Mouse (Mus musculus): ENCODE results near the gene Sufu. TPM values are rescaled to one million over a fixed set of nuclear protein-coding genes. Genes with fewer than 3 reads are reported as not detected.
A peak's percentile ranks its signal among the peaks of the same experiment; 100 is the strongest.

The Sufu gene
- 21.8 and 27.8 TPM in 2 replicates for polyA plus RNA-seq (2014; fragmentation: Nextera tagmentation; extraction: Ambion mirVana)

- Histone ChIP-seq H3K9ac (ENCODE audit: low read length) (peak within 1 kb of the TSS; percentile 85), H3K36me3 (ENCODE audit: control insufficient read depth, insufficient read depth, low read length) (peaks cover 10% of the 10 kb centered on the region), H3K4me3 (ENCODE audit: low read depth, low read length) (peak within 1 kb of the TSS; percentile 80), H3K27me3 (replicated peaks; ENCODE audit: control insufficient read depth, insufficient read depth, low read length) (no peaks in the 10 kb centered on the region), H3K4me2 (ENCODE audit: low read length) (peak within 1 kb of the TSS; percentile 68), H3K27ac (ENCODE audit: low read depth, low read length) (peak within 1 kb of the TSS; percentile 79), H3K9me3 (replicated peaks; ENCODE audit: control insufficient read depth, low read length) (no peaks in the 10 kb centered on the region), H3K4me1 (ENCODE audit: control insufficient read depth, insufficient read depth, low read length) (peaks cover 29% of the 10 kb centered on the region)
- WGBS, result under 1% methylated on average over 49 of the region's 57 CpGs
- ATAC-seq (peak; percentile 85), DNase-seq (ENCODE audit: low spot score) (peak; percentile 99)
Observed at GRCm38 (mm10) chr19:46396686-46397435, at the start of gene Sufu. TSS of gene Sufu (plus strand) at chr19:46396896.

- no peak for DNase-seq (ENCODE audit: low spot score)
- WGBS, result 100% methylated on average over 1 of the region's 1 CpGs
- Histone ChIP-seq H3K36me3 (ENCODE audit: control insufficient read depth, insufficient read depth, low read length) (no peaks in the 10 kb centered on the region), H3K4me3 (ENCODE audit: low read depth, low read length) (no peak overlapping the region), H3K4me2 (ENCODE audit: low read length) (no peak overlapping the region), H3K27me3 (replicated peaks; ENCODE audit: control insufficient read depth, insufficient read depth, low read length) (no peaks in the 10 kb centered on the region; the same call in 1 of the 2 replicates), H3K9ac (ENCODE audit: low read length) (no peak overlapping the region), H3K9me3 (replicated peaks; ENCODE audit: control insufficient read depth, low read length) (no peaks in the 10 kb centered on the region), H3K27ac (ENCODE audit: low read depth, low read length) (no peak overlapping the region), H3K4me1 (ENCODE audit: control insufficient read depth, insufficient read depth, low read length) (peaks cover 5% of the 10 kb centered on the region; the same call in 1 of the 2 replicates)
- ATAC-seq, result no peak
Observed at GRCm38 (mm10) chr19:46347146-46347545, 49.5 kb upstream of the Sufu start.

GRCm38 (mm10) chr19:46347936-46348668 lies 48.6 kb upstream of the Sufu start:
- 34% methylated on average over 14 of the region's 14 CpGs for WGBS
- DNase-seq (ENCODE audit: low spot score) (peak; percentile 46), ATAC-seq (peak; percentile 19; the same call in 1 of the 2 replicates)
- H3K27ac ChIP-seq (ENCODE audit: low read depth, low read length), result peak overlapping the region; percentile 86
- peak overlapping the region; percentile 65 for H3K4me3 ChIP-seq (ENCODE audit: low read depth, low read length)
- H3K9ac ChIP-seq (ENCODE audit: low read length), result peak overlapping the region; percentile 81
- H3K4me1 ChIP-seq (ENCODE audit: control insufficient read depth, insufficient read depth, low read length), result peaks cover 5% of the 10 kb centered on the region; the same call in 1 of the 2 replicates
- H3K27me3 ChIP-seq (replicated peaks; ENCODE audit: control insufficient read depth, insufficient read depth, low read length), result no peaks in the 10 kb centered on the region; the same call in 1 of the 2 replicates
- H3K9me3 ChIP-seq (replicated peaks; ENCODE audit: control insufficient read depth, low read length), result no peaks in the 10 kb centered on the region
- H3K36me3 ChIP-seq (ENCODE audit: control insufficient read depth, insufficient read depth, low read length), result no peaks in the 10 kb centered on the region
- H3K4me2 ChIP-seq (ENCODE audit: low read length), result peak overlapping the region; percentile 95

- Histone ChIP-seq H3K9ac (ENCODE audit: low read length) (peak overlapping the region; percentile 81), H3K27me3 (replicated peaks; ENCODE audit: control insufficient read depth, insufficient read depth, low read length) (no peaks in the 10 kb centered on the region; the same call in 1 of the 2 replicates), H3K4me3 (ENCODE audit: low read depth, low read length) (peak overlapping the region; percentile 65), H3K36me3 (ENCODE audit: control insufficient read depth, insufficient read depth, low read length) (no peaks in the 10 kb centered on the region), H3K27ac (ENCODE audit: low read depth, low read length) (peak overlapping the region; percentile 86), H3K9me3 (replicated peaks; ENCODE audit: control insufficient read depth, low read length) (no peaks in the 10 kb centered on the region), H3K4me2 (ENCODE audit: low read length) (peak overlapping the region; percentile 95), H3K4me1 (ENCODE audit: control insufficient read depth, insufficient read depth, low read length) (peaks cover 5% of the 10 kb centered on the region; the same call in 1 of the 2 replicates)
- ATAC-seq (peak; percentile 95), DNase-seq (ENCODE audit: low spot score) (peak; percentile 91)
- WGBS, result under 1% methylated on average over 78 of the region's 78 CpGs
Observed at GRCm38 (mm10) chr19:46348761-46349458, 47.8 kb upstream of the Sufu start.

- no peak for DNase-seq (ENCODE audit: low spot score)
- H3K27me3 ChIP-seq (replicated peaks; ENCODE audit: control insufficient read depth, insufficient read depth, low read length), result no peaks in the 10 kb centered on the region; the same call in 1 of the 2 replicates
- whole genome bisulfite sequencing, result 31% methylated on average over 6 of the region's 6 CpGs
- H3K4me1 ChIP-seq (ENCODE audit: control insufficient read depth, insufficient read depth, low read length), result peaks cover 5% of the 10 kb centered on the region; the same call in 1 of the 2 replicates
- peak overlapping the region; percentile 65 for H3K4me3 ChIP-seq (ENCODE audit: low read depth, low read length)
- H3K9me3 ChIP-seq (replicated peaks; ENCODE audit: control insufficient read depth, low read length), result no peaks in the 10 kb centered on the region
- no peak overlapping the region for H3K27ac ChIP-seq (ENCODE audit: low read depth, low read length)
- peak overlapping the region; percentile 95 for H3K4me2 ChIP-seq (ENCODE audit: low read length)
- ATAC-seq, result no peak
- H3K9ac ChIP-seq (ENCODE audit: low read length), result peak overlapping the region; percentile 81
- H3K36me3 ChIP-seq (ENCODE audit: control insufficient read depth, insufficient read depth, low read length), result no peaks in the 10 kb centered on the region
Observed at GRCm38 (mm10) chr19:46349550-46349949, 47.1 kb upstream of the Sufu start.

GRCm38 (mm10) chr19:46350168-46350932 lies 46.3 kb upstream of the Sufu start, which contains the start of gene 2310034G01Rik:
TSS of gene 2310034G01Rik (minus strand) at chr19:46350302.
- no peak for DNase-seq (ENCODE audit: low spot score)
- WGBS, result 54% methylated on average over 10 of the region's 10 CpGs
- Histone ChIP-seq H3K4me2 (ENCODE audit: low read length) (peak within 1 kb of the TSS; percentile 95), H3K27me3 (replicated peaks; ENCODE audit: control insufficient read depth, insufficient read depth, low read length) (no peaks in the 10 kb centered on the region; the same call in 1 of the 2 replicates), H3K27ac (ENCODE audit: low read depth, low read length) (peak within 1 kb of the TSS; percentile 86), H3K36me3 (ENCODE audit: control insufficient read depth, insufficient read depth, low read length) (no peaks in the 10 kb centered on the region), H3K4me1 (ENCODE audit: control insufficient read depth, insufficient read depth, low read length) (peaks cover 5% of the 10 kb centered on the region; the same call in 1 of the 2 replicates), H3K4me3 (ENCODE audit: low read depth, low read length) (peak within 1 kb of the TSS; percentile 65), H3K9me3 (replicated peaks; ENCODE audit: control insufficient read depth, low read length) (no peaks in the 10 kb centered on the region), H3K9ac (ENCODE audit: low read length) (peak within 1 kb of the TSS; percentile 81)
- ATAC-seq, result no peak

- Histone ChIP-seq H3K27me3 (replicated peaks; ENCODE audit: control insufficient read depth, insufficient read depth, low read length) (no peaks in the 10 kb centered on the region; the same call in 1 of the 2 replicates), H3K36me3 (ENCODE audit: control insufficient read depth, insufficient read depth, low read length) (no peaks in the 10 kb centered on the region), H3K4me3 (ENCODE audit: low read depth, low read length) (peak overlapping the region; percentile 45), H3K9ac (ENCODE audit: low read length) (peak overlapping the region; percentile 69), H3K27ac (ENCODE audit: low read depth, low read length) (no peak overlapping the region), H3K9me3 (replicated peaks; ENCODE audit: control insufficient read depth, low read length) (no peaks in the 10 kb centered on the region), H3K4me1 (ENCODE audit: control insufficient read depth, insufficient read depth, low read length) (no peaks in the 10 kb centered on the region), H3K4me2 (ENCODE audit: low read length) (peak overlapping the region; percentile 70)
- under 1% methylated on average over 29 of the region's 29 CpGs for WGBS
- peak; percentile 96 for DNase-seq (ENCODE audit: low spot score)
- peak; percentile 96 for ATAC-seq
Observed at GRCm38 (mm10) chr19:46356701-46357138, 40.0 kb upstream of the Sufu start.

Data from forebrain, embryonic 14.5 days (tissue).